Mouse (Mus musculus) testis, postnatal 10 days (tissue): ENCODE data around the gene Enho.
"Not testable (repeated sequence)": the region's sequence is repeated elsewhere in the genome, so short reads cannot be mapped to it uniquely, and the experiment has no call there.

ENCODE experiments used
- DNase-seq: peaks from one replicate; pipeline ENCODE4 v3.0.0; 2021; ENCODE audit warnings: low spot score

Gene Enho

GRCm38 (mm10) chr4:41639913-41640507, at the start of gene Enho:
Gene Enho, minus strand, starts transcription at chr4:41640324.
- peak; percentile 97 for DNase-seq

- not testable (repeated sequence) for DNase-seq
These were observed 48.4 kb upstream of the Enho start for GRCm38 (mm10) chr4:41688562-41688961.

GRCm38 (mm10) chr4:41685882-41686492, 45.9 kb upstream of the Enho start:
- DNase-seq = not testable (repeated sequence)

- not testable (repeated sequence) for DNase-seq
These were observed 44.9 kb upstream of the Enho start for GRCm38 (mm10) chr4:41684931-41685453.

GRCm38 (mm10) chr4:41684131-41684930, 44.2 kb upstream of the Enho start:
- not testable (repeated sequence) for DNase-seq

GRCm38 (mm10) chr4:41683303-41683702, 43.2 kb upstream of the Enho start:
- DNase-seq = not testable (repeated sequence)

GRCm38 (mm10) chr4:41682789-41683188, 42.7 kb upstream of the Enho start:
- DNase-seq = no peak

GRCm38 (mm10) chr4:41681947-41682346, 41.8 kb upstream of the Enho start:
- no peak for DNase-seq

- no peak for DNase-seq
These were observed 41.1 kb upstream of the Enho start for GRCm38 (mm10) chr4:41681176-41681575.

- DNase-seq = no peak
These were observed 39.2 kb upstream of the Enho start for GRCm38 (mm10) chr4:41679291-41679690.

GRCm38 (mm10) chr4:41678863-41679262, 38.7 kb upstream of the Enho start:
- DNase-seq = no peak

GRCm38 (mm10) chr4:41677006-41677629, 37.0 kb upstream of the Enho start:
- DNase-seq = no peak

GRCm38 (mm10) chr4:41676248-41677005, 36.3 kb upstream of the Enho start:
- DNase-seq = no peak

GRCm38 (mm10) chr4:41673186-41673585, 33.1 kb upstream of the Enho start:
- no peak for DNase-seq

GRCm38 (mm10) chr4:41672522-41672963, 32.4 kb upstream of the Enho start:
- DNase-seq = no peak

- DNase-seq = no peak
These were observed 31.9 kb upstream of the Enho start for GRCm38 (mm10) chr4:41671963-41672480.

GRCm38 (mm10) chr4:41671500-41671899, 31.4 kb upstream of the Enho start:
- DNase-seq = no peak

- no peak for DNase-seq
These were observed 30.7 kb upstream of the Enho start for GRCm38 (mm10) chr4:41670836-41671235.

- no peak for DNase-seq
These were observed 26.5 kb upstream of the Enho start for GRCm38 (mm10) chr4:41666646-41667045.

GRCm38 (mm10) chr4:41665009-41665675, 25.0 kb upstream of the Enho start:
- no peak for DNase-seq

- no peak for DNase-seq
These were observed 24.4 kb upstream of the Enho start for GRCm38 (mm10) chr4:41664533-41664932.
